Mouse (Mus musculus) spleen, postnatal 10 days (tissue): ENCODE measurements around the gene Bcl2l2.

Experiments
- DNase-seq, 2 experiments: peaks; one replicate each; pipeline ENCODE4 v3.0.0; 2021 to 2022; ENCODE audit warnings: low spot score in 2 of 2

The Bcl2l2 gene

DNA sequence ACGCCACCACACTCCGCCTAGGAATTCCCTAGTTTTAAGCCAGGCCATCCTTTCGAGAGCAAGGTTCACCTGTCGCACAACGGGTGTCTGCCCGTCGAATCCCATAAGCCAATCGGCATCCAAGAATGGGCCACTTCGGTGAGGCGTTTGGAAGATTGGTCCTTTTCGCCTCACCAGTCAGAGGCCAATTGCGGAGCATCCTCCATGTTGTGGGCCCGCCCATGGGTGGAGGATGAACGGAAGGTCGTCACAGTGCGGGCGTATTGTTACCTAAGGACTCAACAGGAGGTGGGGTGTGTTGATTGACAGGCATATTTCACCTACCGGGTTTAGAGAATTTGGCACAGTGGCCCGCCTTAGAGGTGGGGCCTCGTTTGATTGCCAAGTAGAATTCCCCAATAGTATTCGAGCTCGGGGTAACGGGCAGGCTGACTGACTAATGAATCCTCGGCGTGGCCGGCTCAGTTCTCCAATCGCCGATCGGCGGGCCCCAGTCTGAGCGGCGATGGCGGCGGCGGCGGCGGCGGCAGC lies 10.5 kb downstream of the Bcl2l2 start:
- DNase-seq = peak; percentile 95 to 98

GRCm38 (mm10) chr14:54894296-54895151 lies 11.3 kb downstream of the Bcl2l2 start:
- peak; percentile 75 to 81 for DNase-seq

- DNase-seq = no peak
These were observed 14.3 kb downstream of the Bcl2l2 start for GRCm38 (mm10) chr14:54897445-54897844.

- peak; percentile 23 to 60 for DNase-seq
These were observed 17.2 kb downstream of the Bcl2l2 start for GRCm38 (mm10) chr14:54900383-54900782.

DNA sequence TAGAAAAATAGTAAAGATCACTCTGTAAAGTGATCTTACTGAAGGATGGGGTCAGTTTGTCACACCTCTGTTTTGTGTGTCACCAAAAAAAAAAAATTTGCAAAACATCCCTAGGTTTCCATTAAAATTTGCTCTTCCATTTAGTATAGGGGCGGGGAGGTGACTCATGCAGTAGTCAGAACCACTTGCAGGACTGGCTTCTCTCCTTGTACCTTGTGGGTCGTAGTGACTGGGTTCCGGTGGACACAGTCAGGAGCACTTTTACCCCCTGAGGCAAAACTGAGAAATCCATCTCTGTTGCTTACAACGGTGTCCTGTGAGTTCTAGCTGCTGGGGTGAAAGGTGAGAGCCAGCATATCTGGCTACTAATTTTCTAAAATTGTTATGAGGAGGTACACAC lies 20.5 kb downstream of the Bcl2l2 start:
- no peak for DNase-seq

- no peak for DNase-seq
These were observed 25.5 kb downstream of the Bcl2l2 start for GRCm38 (mm10) chr14:54908682-54909081.

GRCm38 (mm10) chr14:54912109-54912850 lies 29.1 kb downstream of the Bcl2l2 start:
- DNase-seq = no peak

- DNase-seq = peak in 1 of 2 experiments; percentile 43
These were observed 29.7 kb downstream of the Bcl2l2 start, which contains the start of gene Slc22a17 for GRCm38 (mm10) chr14:54912886-54913285. TSS of gene Slc22a17 (minus strand) at chr14:54913132.

DNA sequence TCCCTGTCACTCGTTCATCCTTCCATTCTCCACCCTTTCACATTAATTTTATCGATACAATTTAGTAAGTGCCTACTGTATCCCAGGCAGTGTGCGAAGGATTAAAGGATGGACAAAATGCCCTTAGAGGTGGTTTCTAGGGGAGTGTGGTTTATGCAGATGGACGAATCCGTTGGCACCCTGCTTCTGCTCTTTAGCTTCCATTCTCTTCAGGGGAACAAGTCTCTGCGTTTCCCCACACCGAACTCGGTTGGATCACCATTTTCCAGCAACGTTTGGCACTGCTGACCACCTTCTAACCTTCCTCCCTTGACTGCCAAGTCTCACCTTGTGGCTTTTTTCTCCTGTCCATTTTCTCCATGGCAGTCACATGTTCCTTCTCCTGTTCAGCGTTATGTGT lies 30.2 kb downstream of the Bcl2l2 start:
- DNase-seq = no peak

- DNase-seq = no peak
These were observed 37.0 kb downstream of the Bcl2l2 start for GRCm38 (mm10) chr14:54920076-54920685.

GRCm38 (mm10) chr14:54924641-54925348 lies 41.6 kb downstream of the Bcl2l2 start:
- no peak for DNase-seq

GRCm38 (mm10) chr14:54925349-54926342 lies 42.5 kb downstream of the Bcl2l2 start, which contains the start of gene Efs:
TSS of gene Efs (minus strand) at chr14:54926126.
- DNase-seq = no peak

DNA sequence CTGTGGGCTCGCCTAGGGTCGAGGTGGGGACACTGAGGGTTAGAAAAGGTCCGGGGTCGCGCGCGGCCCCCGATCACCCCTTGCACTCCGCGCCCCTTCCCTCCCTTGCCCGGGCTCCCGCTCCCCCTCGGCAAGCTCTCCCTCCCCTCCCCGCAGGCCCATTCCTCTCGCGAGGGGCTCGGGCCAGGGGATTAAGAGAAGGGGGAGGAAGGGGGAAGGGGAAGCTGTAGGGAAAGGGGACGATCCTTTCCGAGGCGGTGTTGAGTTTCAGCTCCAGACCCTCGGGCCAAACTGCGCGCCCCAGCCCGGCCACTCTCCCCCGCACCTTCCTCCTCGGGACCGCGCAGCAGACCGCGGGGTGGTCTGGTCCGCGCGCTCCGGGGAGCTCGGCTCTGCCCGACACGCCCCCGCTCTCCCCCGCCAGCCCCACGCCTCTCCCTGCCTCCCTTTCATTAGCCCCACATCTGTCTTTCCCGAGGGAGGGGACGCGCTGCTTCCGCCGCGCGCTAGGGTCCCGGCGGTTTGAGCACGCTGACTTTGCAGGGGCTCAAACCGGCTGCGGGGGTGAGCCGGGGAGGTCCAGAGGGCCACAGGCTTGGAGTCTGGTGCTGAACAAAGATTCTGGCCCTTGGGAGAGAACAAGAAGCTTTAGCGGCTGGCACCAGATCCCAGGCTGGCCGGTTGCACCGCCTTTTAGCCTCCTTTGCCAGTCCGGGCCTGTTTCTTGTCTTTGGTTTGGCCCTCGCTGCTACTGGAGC lies 43.4 kb downstream of the Bcl2l2 start:
- DNase-seq = no peak

DNA sequence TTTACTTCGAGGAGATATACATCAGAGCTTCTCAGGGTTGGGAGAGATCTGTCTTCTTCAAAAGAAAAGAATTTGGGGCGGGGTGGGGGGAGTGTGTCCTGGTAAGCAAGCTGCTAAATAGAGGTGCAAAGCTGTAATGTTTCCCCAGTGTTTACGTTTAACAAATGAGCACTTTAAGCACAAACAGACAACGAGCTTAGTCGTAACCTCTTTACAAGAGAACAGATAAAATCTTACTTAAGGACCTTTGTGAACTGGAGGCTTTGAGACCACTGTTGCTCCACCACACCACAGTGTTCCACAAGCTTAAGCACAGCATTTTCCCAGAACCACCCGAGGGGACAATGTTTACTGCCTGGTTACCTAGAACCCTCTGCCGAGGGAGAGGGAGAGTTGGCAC lies 44.1 kb downstream of the Bcl2l2 start:
- DNase-seq = no peak

DNA sequence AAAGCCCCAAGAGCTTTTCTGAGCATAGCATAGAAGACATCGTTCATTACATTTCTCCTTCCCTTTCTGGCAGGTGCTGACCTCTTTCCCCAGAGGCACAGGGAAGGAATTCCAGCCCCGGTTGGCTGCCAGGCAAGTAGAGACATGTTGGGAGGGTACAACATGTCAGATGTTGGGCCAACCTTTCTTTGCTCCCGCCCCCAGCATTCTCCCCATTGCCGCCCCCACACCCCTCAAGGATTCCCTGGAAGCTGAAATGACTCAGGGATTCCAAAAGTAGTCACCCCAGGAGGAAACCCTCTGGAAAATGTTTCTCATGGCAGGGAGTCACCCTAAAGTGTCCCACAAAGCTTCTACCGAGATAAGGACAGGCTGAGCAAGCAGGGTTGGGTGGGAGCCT lies 46.6 kb downstream of the Bcl2l2 start:
- no peak for DNase-seq

DNA sequence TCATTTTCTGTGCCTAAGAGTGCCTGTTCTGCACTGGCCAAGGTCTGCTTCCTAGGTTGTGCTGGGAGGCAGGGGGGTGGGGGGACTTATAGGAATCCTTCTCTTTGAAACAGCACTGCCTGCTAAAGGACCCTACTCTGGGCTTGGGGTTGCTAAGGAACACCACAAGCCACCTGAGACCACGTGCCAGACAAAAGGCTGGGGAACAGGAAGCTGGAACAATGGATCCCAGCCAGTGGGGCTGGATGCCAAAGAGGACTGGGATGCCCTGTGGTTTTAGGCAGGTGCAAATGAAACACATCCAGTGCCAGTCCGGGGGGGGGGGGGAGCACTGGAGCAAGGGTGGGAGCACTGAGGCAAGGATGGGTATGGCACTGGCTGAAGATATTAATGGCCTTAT lies 47.3 kb downstream of the Bcl2l2 start:
- no peak for DNase-seq

GRCm38 (mm10) chr14:54932645-54933150 lies 49.5 kb downstream of the Bcl2l2 start, which contains the start of gene Il25:
TSS of gene Il25 (plus strand) at chr14:54932695.
- no peak for DNase-seq

DNA sequence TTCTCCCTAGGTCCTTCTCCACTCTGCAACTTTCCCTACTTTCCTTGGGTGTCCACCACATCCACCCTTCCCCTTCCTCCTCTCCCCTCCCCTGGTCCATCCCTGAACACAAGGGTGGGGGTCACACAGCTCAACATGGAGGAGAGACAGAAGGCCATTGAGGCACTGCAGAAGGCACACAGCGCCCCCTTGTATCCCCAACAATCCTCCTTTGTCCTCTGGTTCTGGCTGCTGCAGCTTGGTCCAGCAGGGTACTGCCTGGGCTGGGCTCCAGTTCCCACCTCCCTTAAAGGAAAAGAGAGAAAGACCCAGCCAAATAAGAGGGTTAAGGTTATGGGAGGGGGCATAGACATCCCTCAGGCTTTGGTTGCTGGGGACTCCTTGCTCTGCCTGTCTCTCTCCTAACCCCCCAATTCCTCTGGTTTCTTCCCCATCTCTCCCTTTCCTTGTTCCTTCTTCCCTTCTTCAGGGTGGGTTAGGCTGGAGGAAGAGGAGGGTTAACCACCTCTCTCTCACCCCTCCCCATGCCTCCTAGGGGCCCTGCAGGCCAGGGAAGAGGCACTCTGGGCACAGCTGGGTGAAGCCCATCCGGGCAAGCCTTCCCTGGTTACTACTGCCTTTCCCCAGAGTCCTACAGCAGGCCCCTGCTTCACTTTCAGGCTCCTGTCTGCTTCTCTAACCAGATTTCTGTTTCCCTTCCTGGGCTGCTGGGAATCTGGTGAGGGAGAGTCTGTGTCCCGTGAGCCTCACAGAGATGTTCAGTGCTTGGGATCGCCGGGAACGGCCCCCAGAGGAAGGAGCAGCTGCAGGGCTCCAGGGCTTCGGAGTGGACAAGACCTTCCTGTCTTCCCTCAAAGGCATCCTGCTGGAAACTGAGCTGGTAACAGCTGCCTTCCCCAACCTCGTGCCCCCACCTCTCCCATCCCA lies 53.0 kb downstream of the Bcl2l2 start, which contains the start of gene Cmtm5:
TSS of gene Cmtm5 (plus strand) at position 358 of the 927 bp plus-strand sequence.
- DNase-seq = no peak
